8 mouse cellular contexts compared by ENCODE assay signal in the genomic region with DNA sequence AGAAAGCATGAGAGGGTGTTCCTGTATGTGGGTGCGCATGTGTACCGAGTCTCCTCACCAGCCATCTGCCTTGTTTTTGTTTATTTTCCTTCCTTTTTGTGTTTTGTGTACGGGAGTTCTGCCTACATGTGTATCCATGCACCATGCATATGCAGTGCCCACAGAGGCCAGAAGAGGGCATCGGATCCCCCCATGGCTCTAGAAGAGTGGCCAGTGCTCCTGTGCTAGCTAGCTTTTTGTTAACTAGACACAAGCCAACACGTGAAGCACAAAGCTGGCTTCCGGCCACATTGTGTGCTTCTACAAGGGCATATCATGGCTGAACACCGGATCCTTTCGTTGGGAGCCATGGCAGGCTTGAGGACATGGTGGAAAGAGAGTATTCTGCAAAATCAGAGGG. TPM values are rescaled to one million over a fixed set of nuclear protein-coding genes. Genes with fewer than 3 reads are reported as not detected.
DNase-seq lines count a peak whose midpoint lies in the region; ATAC-seq and TF ChIP-seq lines count a peak whose summit lies in the region.

No protein-coding gene starts in this region.

- no peak overlapping the region for H3K9ac ChIP-seq in kidney, embryonic 16.5 days (replicated peaks; ENCODE audit: low read length)
- H3K9ac ChIP-seq in neural tube, embryonic 13.5 days, result no peak overlapping the region

- H3K9me3 ChIP-seq in kidney, embryonic 16.5 days (ENCODE audit: low read length), result no peaks in the 10 kb centered on the region
- no peaks in the 10 kb centered on the region for H3K9me3 ChIP-seq in E14TG2a.4 (ENCODE audit: low read length)
- H3K9me3 ChIP-seq in neural tube, embryonic 13.5 days, result no peaks in the 10 kb centered on the region

- no peak overlapping the region for H3K4me3 ChIP-seq in kidney, adult 2 months (ENCODE audit: insufficient read depth, low read depth, low read length)
- H3K4me3 ChIP-seq in kidney, embryonic 16.5 days (ENCODE audit: low read length), result no peak overlapping the region
- no peak overlapping the region for H3K4me3 ChIP-seq in E14TG2a.4 (replicated peaks; ENCODE audit: low read length)
- no peak overlapping the region for H3K4me3 ChIP-seq in neural tube, embryonic 13.5 days

- H3K27ac ChIP-seq in kidney, adult 2 months (ENCODE audit: insufficient read depth, low read depth, low read length), result no peak overlapping the region
- no peak overlapping the region for H3K27ac ChIP-seq in kidney, embryonic 16.5 days (ENCODE audit: low read length)
- no peak overlapping the region for H3K27ac ChIP-seq in neural tube, embryonic 13.5 days (replicated peaks)

- TF ChIP-seq POLR2A in kidney, adult 2 months (IDR thresholded peaks at IDR 0.05; ENCODE audit: low read depth, low read length), result no peak

- no peak for ATAC-seq in kidney, embryonic 16.5 days (ENCODE audit: low FRiP score, low TSS enrichment)
- peak; percentile 43; the same call in 1 of the 2 replicates for ATAC-seq in neural tube, embryonic 13.5 days (ENCODE audit: low read depth)

- WGBS in kidney, adult 2 months, result 35% methylated on average over 8 of the region's 8 CpGs
- 41% methylated on average over 8 of the region's 8 CpGs for WGBS in kidney, embryonic 16.5 days
- WGBS in neural tube, embryonic 13.5 days, result 40% methylated on average over 8 of the region's 8 CpGs

- H3K4me1 ChIP-seq in kidney, adult 2 months (ENCODE audit: control insufficient read depth, insufficient read depth, low read length), result no peaks in the 10 kb centered on the region
- H3K4me1 ChIP-seq in kidney, embryonic 16.5 days (ENCODE audit: insufficient read depth, low read length), result peaks cover 9% of the 10 kb centered on the region; the same call in 1 of the 2 replicates
- H3K4me1 ChIP-seq in E14TG2a.4 (replicated peaks; ENCODE audit: low read depth, low read length), result peaks cover 19% of the 10 kb centered on the region
- 0 out of 2 replicates have a peak, but pooled peaks cover 4% of the 10 kb centered on the region for H3K4me1 ChIP-seq in neural tube, embryonic 13.5 days (replicated peaks)

- TF ChIP-seq CTCF in kidney, adult 2 months (conservative IDR thresholded peaks at IDR 0.05; ENCODE audit: insufficient read depth, insufficient read length, low read depth, low read length), result peak; percentile 72
- TF ChIP-seq CTCF in E14TG2a.4 (conservative IDR thresholded peaks at IDR 0.05; ENCODE audit: low read length), result peak; percentile 91

- no peaks in the 10 kb centered on the region for H3K27me3 ChIP-seq in kidney, adult 2 months (replicated peaks; ENCODE audit: control insufficient read depth, insufficient read depth, low read length)
- H3K27me3 ChIP-seq in kidney, embryonic 16.5 days (ENCODE audit: insufficient read depth, low read length), result no peaks in the 10 kb centered on the region
- peaks cover 10% of the 10 kb centered on the region; the same call in 1 of the 2 replicates for H3K27me3 ChIP-seq in E14TG2a.4 (ENCODE audit: insufficient read depth, low read length)
- no peaks in the 10 kb centered on the region for H3K27me3 ChIP-seq in neural tube, embryonic 13.5 days

- DNase-seq in kidney, adult 2 months, result peak; percentile 51
- DNase-seq in adipocyte (ENCODE audit: low spot score), result peak; percentile 40
- peak; percentile 70 for DNase-seq in embryo, embryonic 11 days
- peak; percentile 75 to 78 for DNase-seq in kidney, postnatal 4 days
- DNase-seq in right cerebral cortex, adult 18-20 months, result no peak

- no peaks in the 10 kb centered on the region for H3K36me3 ChIP-seq in kidney, adult 2 months (ENCODE audit: control insufficient read depth, insufficient read depth, low read length)
- no peaks in the 10 kb centered on the region for H3K36me3 ChIP-seq in kidney, embryonic 16.5 days (ENCODE audit: insufficient read depth, low read length)
- H3K36me3 ChIP-seq in E14TG2a.4 (ENCODE audit: insufficient read depth, low read length), result no peaks in the 10 kb centered on the region
- no peaks in the 10 kb centered on the region for H3K36me3 ChIP-seq in neural tube, embryonic 13.5 days

- no peak overlapping the region for H3K4me2 ChIP-seq in kidney, embryonic 16.5 days (replicated peaks; ENCODE audit: low read depth, low read length)
- H3K4me2 ChIP-seq in neural tube, embryonic 13.5 days, result no peak overlapping the region

RNA-seq across cellular contexts. Expression of a gene that starts 24.3 kb away (rescaled TPM):
- 7.1 and 8.7 TPM in 2 replicates for polyA plus RNA-seq in kidney, adult 2 months (2012; rRNA removed)
- 11.2 and 12.2 TPM in 2 replicates for polyA plus RNA-seq in kidney, embryonic 16.5 days (2015; fragmentation: Nextera tagmentation; extraction: Ambion mirVana)
- 7.1 and 8.5 TPM in 2 replicates for polyA plus RNA-seq in neural tube, embryonic 13.5 days (2015; fragmentation: Nextera tagmentation; extraction: Ambion mirVana)

RNA-seq across cellular contexts. Expression of a gene that starts 34.2 kb away (rescaled TPM):
- 26.1 and 29.2 TPM in 2 replicates for polyA plus RNA-seq in kidney, adult 2 months (2012; rRNA removed)
- 21.5 and 24.0 TPM in 2 replicates for polyA plus RNA-seq in kidney, embryonic 16.5 days (2015; fragmentation: Nextera tagmentation; extraction: Ambion mirVana)
- 29.9 and 30.0 TPM in 2 replicates for polyA plus RNA-seq in neural tube, embryonic 13.5 days (2015; fragmentation: Nextera tagmentation; extraction: Ambion mirVana)
